Mouse (Mus musculus): ENCODE measurements around the gene Ctbp2. TPM values are rescaled to one million over a fixed set of nuclear protein-coding genes. Genes with fewer than 3 reads are reported as not detected.
"Not testable (repeated sequence)": the region's sequence is repeated elsewhere in the genome, so short reads cannot be mapped to it uniquely, and the experiment has no call there.

Ctbp2 gene
- total RNA-seq, 1 experiment from 2014 or later, result 13.8 TPM

DNA sequence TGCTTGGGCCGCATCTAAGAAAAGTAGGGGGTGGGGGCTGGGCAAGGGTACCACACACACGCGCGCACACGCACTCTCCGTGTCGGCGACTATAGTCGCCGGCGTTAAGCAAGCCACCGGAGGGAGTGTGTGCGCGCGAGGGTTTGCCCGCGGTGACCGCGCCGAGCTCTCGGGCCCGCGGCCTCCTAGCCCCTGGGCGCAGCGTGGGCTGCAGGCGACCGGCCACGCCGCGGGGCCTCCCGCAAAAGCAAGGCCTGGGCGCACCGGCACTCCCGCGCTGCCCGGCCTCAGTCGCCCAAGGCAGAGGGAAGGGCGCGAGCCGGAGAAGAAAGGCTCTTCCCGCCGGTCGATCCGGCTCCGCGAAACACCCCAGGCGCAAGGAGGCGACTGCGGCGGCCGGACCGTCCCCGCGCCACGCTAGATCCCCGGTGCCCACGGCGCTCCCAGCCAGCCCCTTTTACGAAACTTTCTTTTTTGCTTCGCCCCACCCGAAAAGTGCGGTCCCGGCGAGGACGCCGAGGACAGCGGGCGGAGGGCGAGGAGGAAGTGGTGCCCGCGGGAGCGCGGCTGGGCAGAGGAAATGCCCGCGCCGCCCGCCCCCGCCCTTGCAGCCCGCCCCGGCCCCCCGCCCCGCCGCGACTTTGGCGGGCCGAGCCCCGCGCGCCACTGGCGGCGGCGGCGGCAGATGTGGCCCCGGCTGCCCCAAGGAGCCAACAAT, 2.3 kb downstream of the Ctbp2 start:
- ATAC-seq (ENCODE audit: extremely low read depth, insufficient number of reproducible peaks, low FRiP score, poor library complexity, severe bottlenecking), result no peak; the same call in 1 of the 2 replicates

DNA sequence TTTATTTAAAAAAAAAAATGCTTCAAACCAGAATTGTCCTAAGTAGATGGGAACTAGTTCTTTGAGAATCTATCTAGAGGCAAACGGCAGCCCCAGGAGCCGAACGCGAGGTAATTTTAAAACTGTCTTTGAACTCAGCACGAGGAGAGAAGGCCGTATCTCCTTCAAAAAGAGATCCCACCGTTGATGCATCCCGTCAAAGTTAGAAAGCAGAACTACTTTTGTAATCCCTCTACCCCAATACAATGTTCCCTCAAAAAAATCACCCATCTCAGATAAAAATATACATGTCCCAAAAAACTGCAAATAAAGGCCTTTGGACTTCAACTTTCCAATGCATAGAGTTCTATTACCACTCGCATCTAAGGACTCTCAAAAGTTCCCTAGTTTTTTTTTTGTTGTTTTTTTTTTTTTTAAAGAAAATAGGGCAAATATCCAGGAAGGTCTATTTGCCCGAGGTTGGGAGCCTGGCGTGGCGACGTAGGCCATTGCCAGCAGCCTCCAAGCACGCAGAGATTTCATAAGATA, 3.0 kb downstream of the Ctbp2 start:
- ATAC-seq (ENCODE audit: extremely low read depth, insufficient number of reproducible peaks, low FRiP score, poor library complexity, severe bottlenecking), result no peak

DNA sequence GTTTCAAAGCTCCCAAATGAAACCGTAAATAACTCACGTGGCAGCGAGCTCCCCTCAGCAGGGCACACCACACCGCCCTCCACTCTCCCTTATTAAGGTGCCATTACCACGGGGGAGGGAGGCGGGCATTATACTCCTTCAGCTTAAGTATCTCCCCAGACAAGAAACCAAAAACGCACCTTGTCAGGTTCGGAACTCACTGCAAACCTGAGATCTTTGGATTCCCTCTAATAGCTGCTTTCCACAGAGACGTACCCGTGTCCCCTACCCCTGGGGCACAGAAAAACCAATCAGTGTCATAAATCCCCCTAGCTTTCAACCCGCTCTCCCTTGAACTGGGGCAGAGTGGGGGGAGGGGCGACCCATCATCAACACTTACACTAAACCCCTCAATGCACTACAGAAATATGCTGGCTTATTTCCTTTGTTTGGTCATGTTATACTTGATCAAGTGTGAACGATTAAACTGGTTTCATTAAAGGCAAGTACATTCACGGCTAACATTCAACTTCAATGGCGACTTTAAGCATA, 3.9 kb downstream of the Ctbp2 start:
- no peak for ATAC-seq (ENCODE audit: extremely low read depth, insufficient number of reproducible peaks, low FRiP score, poor library complexity, severe bottlenecking)

GRCm38 (mm10) chr7:133117815-133118214, 6.3 kb downstream of the Ctbp2 start:
- no peak for ATAC-seq (ENCODE audit: extremely low read depth, insufficient number of reproducible peaks, low FRiP score, poor library complexity, severe bottlenecking)

DNA sequence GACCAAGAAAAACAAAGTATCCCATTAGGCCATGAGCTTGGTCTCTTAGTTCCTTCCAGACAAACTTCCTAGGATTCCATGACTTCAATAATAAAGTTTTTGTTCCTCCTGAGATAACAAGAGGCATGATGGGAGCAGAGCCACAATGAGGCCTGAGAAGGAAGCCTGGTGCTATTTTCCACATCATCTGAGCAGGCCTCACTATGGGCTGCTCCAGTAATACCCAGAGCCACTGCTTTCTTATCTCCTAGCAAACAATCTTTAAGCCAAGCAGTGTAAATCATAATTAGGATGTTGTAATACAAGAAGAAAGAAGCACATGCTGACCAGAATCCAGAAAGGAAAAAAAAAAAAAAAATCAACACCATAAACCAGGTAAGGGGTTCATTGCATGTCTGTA, 7.6 kb downstream of the Ctbp2 start:
- no peak for ATAC-seq (ENCODE audit: extremely low read depth, insufficient number of reproducible peaks, low FRiP score, poor library complexity, severe bottlenecking)

DNA sequence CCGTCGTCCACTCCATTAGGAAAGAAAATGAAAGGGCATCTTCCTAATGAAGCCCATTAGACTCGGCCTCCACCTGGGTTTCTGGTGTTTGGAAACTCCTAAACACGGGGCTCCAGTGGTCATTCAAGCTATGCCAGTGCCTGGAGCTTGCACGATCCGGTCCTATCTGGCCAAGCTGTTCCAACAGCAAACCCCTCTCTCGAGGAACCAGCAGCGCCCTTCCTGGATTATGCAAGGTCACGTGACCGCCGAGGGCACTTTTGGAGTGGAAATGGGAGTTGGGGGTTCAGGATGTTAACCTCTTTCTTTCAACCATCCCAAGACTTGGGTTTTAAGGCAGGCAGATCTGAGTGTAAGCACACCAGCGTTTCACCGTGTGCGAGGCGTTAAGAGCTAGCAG, 8.3 kb downstream of the Ctbp2 start:
- no peak for ATAC-seq (ENCODE audit: extremely low read depth, insufficient number of reproducible peaks, low FRiP score, poor library complexity, severe bottlenecking)

GRCm38 (mm10) chr7:133114847-133115470, 9.2 kb downstream of the Ctbp2 start:
- ATAC-seq (ENCODE audit: extremely low read depth, insufficient number of reproducible peaks, low FRiP score, poor library complexity, severe bottlenecking), result peak; percentile 36; the same call in 1 of the 2 replicates

DNA sequence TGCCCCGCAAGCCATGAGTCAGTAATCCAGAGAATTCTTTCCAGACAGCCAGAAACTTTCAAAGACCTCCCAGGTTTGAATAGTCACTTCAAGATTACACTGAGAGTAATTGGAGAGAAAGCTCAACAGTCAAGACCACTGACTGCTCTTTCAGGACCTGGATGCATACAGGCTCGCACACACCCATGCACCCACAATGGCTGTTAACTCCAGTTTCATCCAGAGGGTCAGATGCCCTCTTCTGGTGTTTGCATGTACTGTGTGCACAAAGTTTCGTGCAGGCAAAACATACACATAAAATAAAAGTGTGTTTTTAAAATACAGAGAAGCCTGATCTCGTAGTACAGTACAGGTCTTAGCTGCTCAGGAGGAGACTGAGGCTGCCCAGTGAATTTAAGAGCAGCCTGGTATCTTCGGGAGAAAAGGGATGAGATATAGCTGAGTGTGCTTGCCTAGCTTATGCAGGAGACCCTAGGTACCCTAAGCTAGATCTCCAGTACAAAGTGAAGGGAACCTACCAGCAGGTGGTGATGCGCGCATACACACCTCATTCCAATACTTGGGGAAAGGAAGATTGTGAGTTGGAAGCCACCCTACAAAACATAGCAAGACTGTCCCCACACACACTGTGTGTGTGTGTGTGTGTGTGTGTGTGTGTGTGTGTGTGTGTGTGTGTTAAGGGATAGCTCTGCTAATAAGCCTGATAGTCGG, 10.8 kb downstream of the Ctbp2 start:
- no peak for ATAC-seq (ENCODE audit: extremely low read depth, insufficient number of reproducible peaks, low FRiP score, poor library complexity, severe bottlenecking)

DNA sequence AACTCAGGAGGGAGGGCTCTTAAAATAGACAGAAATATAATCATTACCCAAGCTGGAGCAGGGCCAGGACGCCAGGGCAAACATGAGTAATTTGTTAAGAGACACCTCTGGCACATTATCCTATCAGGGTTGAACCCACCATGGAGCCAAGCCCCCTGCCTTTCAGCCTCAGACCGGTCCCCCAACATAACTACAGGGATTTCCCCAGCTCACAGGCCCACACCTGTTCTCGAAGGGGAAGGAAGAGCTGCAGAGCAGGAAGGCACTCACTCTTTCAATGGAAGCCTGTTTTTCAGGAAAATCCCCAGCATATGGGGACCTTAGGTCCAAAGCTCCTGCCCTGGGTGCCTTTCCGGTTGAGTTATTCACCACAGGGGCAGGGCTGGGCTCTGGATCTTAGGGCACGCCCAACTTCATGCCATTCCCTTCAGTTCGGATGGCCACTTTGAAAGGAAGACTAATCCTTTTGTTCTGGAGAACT, 11.8 kb downstream of the Ctbp2 start:
- no peak for ATAC-seq (ENCODE audit: extremely low read depth, insufficient number of reproducible peaks, low FRiP score, poor library complexity, severe bottlenecking)

GRCm38 (mm10) chr7:133109442-133109841, 14.7 kb downstream of the Ctbp2 start:
- ATAC-seq (ENCODE audit: extremely low read depth, insufficient number of reproducible peaks, low FRiP score, poor library complexity, severe bottlenecking), result no peak

- ATAC-seq (ENCODE audit: extremely low read depth, insufficient number of reproducible peaks, low FRiP score, poor library complexity, severe bottlenecking), result no peak
Measured at GRCm38 (mm10) chr7:133108695-133109094, 15.5 kb downstream of the Ctbp2 start.

GRCm38 (mm10) chr7:133102578-133102977, 21.6 kb downstream of the Ctbp2 start:
- no peak for ATAC-seq (ENCODE audit: extremely low read depth, insufficient number of reproducible peaks, low FRiP score, poor library complexity, severe bottlenecking)

DNA sequence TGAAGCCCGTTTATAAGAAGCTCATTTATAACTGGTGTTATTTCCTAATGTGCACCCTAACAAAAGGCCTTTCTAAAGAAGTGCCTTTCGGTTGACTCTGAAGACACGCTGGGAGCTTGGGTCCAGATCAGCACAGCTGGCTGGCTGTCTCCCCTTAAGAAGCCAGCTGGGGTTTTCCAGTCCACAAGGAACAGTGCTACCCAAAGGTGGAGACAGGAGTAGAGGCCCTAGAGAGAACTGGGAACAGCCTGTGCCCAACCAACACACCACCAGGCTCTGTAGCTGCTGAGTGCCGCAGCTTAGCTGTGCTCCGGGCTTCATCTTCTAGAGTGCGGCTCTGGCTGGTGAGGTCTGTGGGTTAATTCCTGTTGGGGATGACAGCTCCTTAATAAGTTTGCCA, 23.1 kb downstream of the Ctbp2 start:
- no peak for ATAC-seq (ENCODE audit: extremely low read depth, insufficient number of reproducible peaks, low FRiP score, poor library complexity, severe bottlenecking)

DNA sequence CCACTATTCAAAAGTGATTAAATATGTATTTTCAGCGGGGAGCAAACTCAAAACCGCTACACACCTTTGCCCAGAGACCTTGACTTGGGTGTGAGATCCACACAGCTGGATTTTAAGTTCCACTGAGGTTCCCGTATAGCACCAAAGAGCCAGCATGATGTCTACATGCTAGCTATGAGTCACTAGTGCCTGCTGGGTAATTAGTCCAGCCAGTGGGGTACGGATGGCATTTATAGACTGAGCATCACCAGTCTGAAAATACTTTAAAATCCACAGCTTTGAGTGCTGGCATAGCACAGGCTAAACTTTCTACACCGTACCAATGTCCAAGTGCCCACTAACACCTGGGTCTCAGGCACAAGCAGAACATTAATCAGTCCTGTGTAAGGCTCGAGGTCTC, 24.0 kb downstream of the Ctbp2 start:
- no peak for ATAC-seq (ENCODE audit: extremely low read depth, insufficient number of reproducible peaks, low FRiP score, poor library complexity, severe bottlenecking)

- ATAC-seq (ENCODE audit: extremely low read depth, insufficient number of reproducible peaks, low FRiP score, poor library complexity, severe bottlenecking), result no peak
Measured at GRCm38 (mm10) chr7:133099266-133099665, 24.9 kb downstream of the Ctbp2 start.

GRCm38 (mm10) chr7:133098118-133098793, 25.9 kb downstream of the Ctbp2 start:
- no peak for ATAC-seq (ENCODE audit: extremely low read depth, insufficient number of reproducible peaks, low FRiP score, poor library complexity, severe bottlenecking)

GRCm38 (mm10) chr7:133095610-133096009, 28.5 kb downstream of the Ctbp2 start:
- ATAC-seq (ENCODE audit: extremely low read depth, insufficient number of reproducible peaks, low FRiP score, poor library complexity, severe bottlenecking), result not testable (repeated sequence)

GRCm38 (mm10) chr7:133094711-133095495, 29.3 kb downstream of the Ctbp2 start:
- no peak for ATAC-seq (ENCODE audit: extremely low read depth, insufficient number of reproducible peaks, low FRiP score, poor library complexity, severe bottlenecking)

Measured in neutrophil, adult 5-6 weeks (primary cell).